Mouse (Mus musculus) liver, adult 2 months (tissue): ENCODE measurements at regions not wholly inside any gene's neighbourhood (a gene's known extent, or its start where the extent isn't known, plus 50 kb on each side); places are given as distances from the start of the nearest gene placed in this dataset.
"Not testable (repeated sequence)": the region's sequence is repeated elsewhere in the genome, so short reads cannot be mapped to it uniquely, and the experiment has no call there.

Experiments used
- DNase-seq: peaks from one replicate; pipeline ENCODE4 v3.0.0-alpha.2; 2011; ENCODE audit warnings: low read depth, low spot score; ENCODE audit errors: extremely low read depth
- H3K27ac ChIP-seq: fragments of 200-500 bp; replicated peaks from 2 replicates; pipeline ENCODE4 v1.5.1; 2012; ENCODE audit warnings: low read depth, mild to moderate bottlenecking, control low read depth, inconsistent platforms, low read length; ENCODE audit not compliant: insufficient read depth
- H3K27me3 ChIP-seq: fragments of 200-500 bp; 2 replicates; pipeline ENCODE4 v1.6.1; 2012; ENCODE audit warnings: mild to moderate bottlenecking, moderate library complexity, low read length, inconsistent platforms; ENCODE audit not compliant: control insufficient read depth, insufficient read depth
- H3K36me3 ChIP-seq: fragments of 200-500 bp; 2 replicates; pipeline ENCODE4 v1.6.1; 2012; ENCODE audit warnings: low read length, inconsistent platforms; ENCODE audit not compliant: control insufficient read depth, insufficient read depth
- H3K4me1 ChIP-seq: fragments of 200-500 bp; 2 replicates; pipeline ENCODE4 v1.6.1; 2011; ENCODE audit warnings: low read length; ENCODE audit not compliant: control insufficient read depth, insufficient read depth
- H3K4me3 ChIP-seq: fragments of 200-500 bp; 2 replicates; pipeline ENCODE4 v1.5.1; 2011; ENCODE audit warnings: low read depth, mild to moderate bottlenecking, control low read depth, low read length, moderate library complexity; ENCODE audit not compliant: insufficient read depth
- H3K79me2 ChIP-seq: fragments of 200-500 bp; 2 replicates; pipeline ENCODE4 v1.6.1; 2012; ENCODE audit warnings: inconsistent platforms, mild to moderate bottlenecking, low read length, moderate library complexity; ENCODE audit not compliant: control insufficient read depth, insufficient read depth
- H3K9ac ChIP-seq: fragments of 200-500 bp; 2 replicates; pipeline ENCODE4 v1.6.1; 2012; ENCODE audit warnings: low read depth, mild to moderate bottlenecking, control low read depth, inconsistent platforms, low read length
- CTCF ChIP-seq: fragments of 200-500 bp; IDR thresholded peaks from 2 replicates; pipeline ENCODE4 v1.5.1; 2011; ENCODE audit warnings: low read depth, low read length, control low read depth
- POLR2A ChIP-seq: fragments of 200-500 bp; IDR thresholded peaks from 2 replicates; pipeline ENCODE4 v1.6.1; 2011; ENCODE audit warnings: low read length, control low read depth; ENCODE audit not compliant: insufficient read depth; ENCODE audit errors: extremely low read depth
- WGBS: fragments of 180-500 bp; shearing (Covaris S2); methylation state at CpG from one replicate; pipeline ENCODE4 v1.1.7; 2018; 5-methylcytosine and 5-hydroxymethylcytosine counted together

DNA sequence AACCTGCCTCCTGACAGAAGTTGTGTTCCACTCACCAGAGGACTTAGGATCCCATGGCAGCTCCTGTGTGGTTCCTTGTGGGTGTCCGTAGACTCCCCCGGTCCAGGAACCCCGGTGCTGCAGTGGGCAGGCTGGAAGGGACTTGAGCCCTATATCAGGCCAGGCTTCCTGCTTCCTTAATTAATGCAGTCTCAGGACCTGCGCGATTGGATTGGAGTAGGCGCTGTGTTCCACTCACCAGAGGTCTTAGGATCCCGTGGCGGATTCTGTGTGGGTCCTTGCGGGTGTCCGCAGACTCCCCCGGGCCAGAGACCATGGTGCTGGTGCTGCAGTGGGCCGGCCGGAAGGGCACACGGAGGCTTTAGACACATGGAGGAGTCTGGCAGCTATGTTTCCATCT is 288.7 kb downstream of the Fut8 start:
- H3K79me2 ChIP-seq, H3K27me3 ChIP-seq, DNase-seq, H3K4me1 ChIP-seq, H3K36me3 ChIP-seq, H3K9ac ChIP-seq, H3K4me3 ChIP-seq, H3K27ac ChIP-seq: not testable (repeated sequence)
- 94% methylated on average over 14 of the region's 14 CpGs for WGBS

DNA sequence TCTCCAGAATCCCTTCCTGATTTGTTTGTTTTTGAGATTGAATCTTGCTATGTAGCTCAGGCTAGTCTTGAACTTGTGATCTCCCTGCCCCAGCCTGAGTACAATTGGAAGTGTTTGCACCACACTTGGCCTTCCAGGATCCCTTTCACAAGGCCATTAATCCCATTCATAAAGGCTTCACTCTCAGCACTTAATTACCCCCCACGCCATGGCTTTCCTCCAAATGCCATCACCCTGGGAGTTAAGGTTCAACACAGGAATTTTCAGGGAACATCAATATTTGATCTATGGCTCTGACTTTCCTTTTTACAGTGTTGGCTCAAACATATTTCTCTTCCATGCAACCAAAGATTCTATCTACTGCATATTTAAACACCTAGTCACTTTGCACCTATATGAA is 289.6 kb downstream of the Fut8 start:
- Histone ChIP-seq H3K4me3 (no peak overlapping the region), H3K4me1 (no peaks in the 10 kb centered on the region), H3K79me2 (no peaks in the 10 kb centered on the region), H3K27me3 (no peaks in the 10 kb centered on the region), H3K27ac (no peak overlapping the region), H3K9ac (no peak overlapping the region), H3K36me3 (no peaks in the 10 kb centered on the region)
- DNase-seq, result no peak
- TF ChIP-seq POLR2A (no peak), CTCF (no peak)
- WGBS, result 89% methylated on average over 1 of the region's 1 CpGs

DNA sequence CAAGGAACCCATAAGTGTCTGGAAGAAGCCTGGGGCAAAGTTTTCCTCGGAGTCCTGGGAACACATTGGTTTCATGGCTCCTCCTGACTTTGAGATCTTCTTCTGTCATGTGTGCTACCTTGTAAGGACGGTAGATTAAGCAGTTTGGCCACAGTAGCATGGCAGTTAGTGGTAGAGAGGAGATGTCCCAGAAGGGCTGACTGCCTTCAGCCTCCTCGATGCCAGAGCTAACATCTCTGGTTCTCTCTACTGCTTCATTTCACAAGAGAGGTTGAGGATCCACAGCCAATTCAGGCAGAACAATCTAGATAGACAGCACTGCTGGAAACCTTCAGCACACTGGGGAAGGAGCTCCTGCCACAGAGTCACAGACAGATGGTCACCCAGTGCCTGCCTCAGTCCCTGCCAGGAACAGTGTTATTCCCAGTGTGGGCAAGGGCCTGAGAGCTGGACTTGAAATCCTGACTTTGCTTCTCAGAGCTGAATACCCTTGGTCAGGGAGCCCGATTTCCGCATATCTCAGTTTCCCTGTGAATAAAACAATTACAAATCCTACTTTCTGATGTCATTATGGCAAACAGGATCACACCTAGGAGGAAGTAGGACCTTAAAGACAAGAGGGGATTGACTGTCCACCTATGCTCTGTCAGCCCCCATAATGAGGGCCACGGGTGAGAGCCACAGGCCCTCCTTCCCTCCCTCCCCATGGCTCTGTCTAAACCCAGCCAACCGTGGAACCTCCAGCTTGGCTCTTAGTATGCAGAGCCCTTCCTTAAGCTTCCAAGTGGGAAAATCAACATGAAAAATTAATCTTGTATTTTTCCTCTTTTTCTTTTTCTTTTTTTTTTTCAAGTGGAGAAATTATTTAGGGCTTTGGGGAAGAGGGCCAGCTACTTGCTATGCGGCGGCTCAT is 290.3 kb downstream of the Fut8 start:
- no peak for DNase-seq
- no peak overlapping the region for H3K4me3 ChIP-seq
- H3K27me3 ChIP-seq, result no peaks in the 10 kb centered on the region
- no peak overlapping the region for H3K27ac ChIP-seq
- no peaks in the 10 kb centered on the region for H3K4me1 ChIP-seq
- 90% methylated on average over 9 of the region's 9 CpGs for WGBS
- TF ChIP-seq POLR2A (no peak), CTCF (no peak)
- H3K9ac ChIP-seq, result no peak overlapping the region
- no peaks in the 10 kb centered on the region for H3K79me2 ChIP-seq
- no peaks in the 10 kb centered on the region for H3K36me3 ChIP-seq

DNA sequence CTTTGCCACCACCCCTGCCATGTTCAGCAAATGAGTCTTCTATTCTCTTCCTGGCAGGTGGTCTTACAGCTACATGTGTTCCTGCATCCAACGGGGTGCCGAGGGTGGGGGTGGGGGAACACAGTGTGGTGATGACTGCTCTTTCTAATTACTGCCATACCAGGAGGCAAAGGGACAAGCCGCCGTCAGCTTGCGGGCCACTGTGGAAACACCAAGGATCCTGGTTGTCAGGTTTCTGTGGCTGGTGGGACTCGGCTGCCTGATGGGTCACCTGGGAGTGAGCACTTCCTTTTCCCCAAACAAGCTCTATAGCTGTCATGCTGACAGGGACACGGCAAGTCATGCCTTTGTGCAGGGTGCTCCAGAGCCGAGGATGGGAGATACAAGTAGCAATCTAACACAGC is 290.9 kb downstream of the Fut8 start:
- Histone ChIP-seq H3K27me3 (no peaks in the 10 kb centered on the region), H3K4me1 (no peaks in the 10 kb centered on the region), H3K27ac (no peak overlapping the region), H3K79me2 (no peaks in the 10 kb centered on the region), H3K9ac (no peak overlapping the region), H3K36me3 (no peaks in the 10 kb centered on the region), H3K4me3 (no peak overlapping the region)
- no peak for DNase-seq
- WGBS, result 89% methylated on average over 8 of the region's 8 CpGs
- TF ChIP-seq POLR2A (no peak), CTCF (no peak)

DNA sequence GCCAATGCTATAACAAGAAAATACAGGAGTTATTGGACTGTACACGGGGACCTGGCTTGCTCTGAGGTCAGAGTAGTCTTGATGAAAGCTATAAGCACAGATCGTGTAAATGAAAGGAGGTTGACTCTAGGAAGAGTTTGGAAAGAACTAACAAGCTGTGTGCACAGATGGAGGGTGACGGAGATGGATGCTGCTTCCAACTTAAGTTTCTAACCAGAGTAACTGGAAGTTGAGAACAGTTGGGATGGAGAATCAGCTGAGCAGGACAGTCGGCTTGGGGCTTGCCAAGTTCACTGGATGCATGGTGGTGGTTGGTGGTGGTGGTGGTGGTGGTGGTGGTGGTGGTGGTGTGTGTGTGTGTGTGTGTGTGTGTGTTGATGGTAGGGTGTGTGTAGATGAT is 291.5 kb downstream of the Fut8 start:
- no peak overlapping the region for H3K27ac ChIP-seq
- H3K4me1 ChIP-seq, result no peaks in the 10 kb centered on the region
- DNase-seq, result no peak
- H3K9ac ChIP-seq, result no peak overlapping the region
- no peaks in the 10 kb centered on the region for H3K27me3 ChIP-seq
- H3K4me3 ChIP-seq, result no peak overlapping the region
- WGBS, result 91% methylated on average over 4 of the region's 4 CpGs
- no peaks in the 10 kb centered on the region for H3K36me3 ChIP-seq
- H3K79me2 ChIP-seq, result no peaks in the 10 kb centered on the region
- TF ChIP-seq CTCF (no peak), POLR2A (no peak)

DNA sequence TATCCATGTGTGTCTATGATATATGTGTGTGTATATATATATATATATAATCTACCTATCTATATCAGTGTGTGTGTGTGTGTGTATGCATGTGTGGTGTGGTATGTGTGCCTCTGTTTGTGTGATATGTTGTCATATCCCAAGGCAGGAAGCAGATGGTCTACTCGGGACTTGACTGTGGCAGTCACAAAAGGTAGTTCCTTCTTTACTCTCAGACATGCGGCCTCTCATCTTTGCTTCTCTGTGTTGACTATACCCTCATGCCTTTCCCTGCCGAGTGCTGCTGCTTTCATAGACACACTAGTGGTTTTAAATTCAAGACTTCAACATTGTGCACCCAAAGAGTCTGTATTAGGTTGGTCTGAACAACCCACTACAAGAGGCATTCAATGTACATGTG is 292.0 kb downstream of the Fut8 start:
- WGBS, result 84% methylated on average over 3 of the region's 3 CpGs
- no peak overlapping the region for H3K9ac ChIP-seq
- no peak for DNase-seq

More for the DNA sequence above, 292.0 kb downstream of the Fut8 start:
- Histone ChIP-seq H3K4me3 (no peak overlapping the region), H3K4me1 (no peaks in the 10 kb centered on the region), H3K27me3 (no peaks in the 10 kb centered on the region), H3K36me3 (no peaks in the 10 kb centered on the region), H3K79me2 (no peaks in the 10 kb centered on the region), H3K27ac (no peak overlapping the region)
- TF ChIP-seq POLR2A, result no peak
- no peak for TF ChIP-seq CTCF
